Mouse (Mus musculus) limb, embryonic 11.5 days (tissue): ENCODE measurements around the gene Gm11938. TPM values are rescaled to one million over a fixed set of nuclear protein-coding genes. Genes with fewer than 3 reads are reported as not detected.
A peak's percentile ranks its signal among the peaks of the same experiment; 100 is the strongest.
"Not testable (repeated sequence)": the region's sequence is repeated elsewhere in the genome, so short reads cannot be mapped to it uniquely, and the experiment has no call there.

Experiments
- ATAC-seq: fragments of 200-750 bp; cut with Nextera tagmentation; 2 replicates; pipeline ENCODE4 v1.8.0; 2017; ENCODE audit warnings: low read depth; ENCODE audit not compliant: insufficient number of reproducible peaks, low FRiP score, low TSS enrichment
- DNase-seq: peaks from one replicate; pipeline ENCODE4 v3.0.0-alpha.2; 2015; ENCODE audit warnings: low spot score
- H3K27ac ChIP-seq: fragments of 300-500 bp; sonication (generic); replicated peaks from 2 replicates; pipeline ENCODE4 v1.5.1; 2014; ENCODE audit warnings: low read depth, mild to moderate bottlenecking, low read length
- H3K27me3 ChIP-seq: fragments of 300-500 bp; sonication (generic); 2 replicates; pipeline ENCODE4 v1.6.1; 2014; ENCODE audit warnings: mild to moderate bottlenecking, low read length, mixed read lengths; ENCODE audit not compliant: control insufficient read depth, insufficient read depth
- H3K36me3 ChIP-seq: fragments of 300-500 bp; sonication (generic); 2 replicates; pipeline ENCODE4 v1.6.1; 2014; ENCODE audit warnings: mild to moderate bottlenecking, low read length, moderate library complexity, mixed read lengths; ENCODE audit not compliant: control insufficient read depth, insufficient read depth
- H3K4me1 ChIP-seq: fragments of 300-500 bp; sonication (generic); 2 replicates; pipeline ENCODE4 v1.6.1; 2014; ENCODE audit warnings: low read length, mixed read lengths; ENCODE audit not compliant: control insufficient read depth, insufficient read depth
- H3K4me2 ChIP-seq: fragments of 300-500 bp; sonication (generic); 2 replicates; pipeline ENCODE4 v1.6.1; 2014; ENCODE audit warnings: low read depth, mild to moderate bottlenecking, moderate library complexity; ENCODE audit not compliant: severe bottlenecking
- H3K4me3 ChIP-seq: fragments of 300-500 bp; sonication (generic); 2 replicates; pipeline ENCODE4 v1.5.1; 2014; ENCODE audit warnings: low read depth, low read length
- H3K9ac ChIP-seq: fragments of 300-500 bp; sonication (generic); 2 replicates; pipeline ENCODE4 v1.6.1; 2014; ENCODE audit warnings: mild to moderate bottlenecking, low read length
- H3K9me3 ChIP-seq: fragments of 300-500 bp; sonication (generic); 2 replicates; pipeline ENCODE4 v1.6.1; 2016; ENCODE audit warnings: low read length; ENCODE audit not compliant: control insufficient read depth
- WGBS: fragments of 180-500 bp; shearing (Covaris S2); extraction: QIAGEN DNeasy Blood & Tissue Kit; methylation state at CpG from one replicate; pipeline ENCODE4 v1.1.7; 2014; 5-methylcytosine and 5-hydroxymethylcytosine counted together
- polyA plus RNA-seq: library from polyadenylated mRNA; unstranded; fragments of >200 nt; fragmentation: Nextera tagmentation; extraction: Ambion mirVana; gene quantifications from 2 replicates; pipeline ENCODE4 v1.2.1, GENCODE M21; 2014

Gm11938 gene
- polyA plus RNA-seq = not detected in 2 replicates

DNA sequence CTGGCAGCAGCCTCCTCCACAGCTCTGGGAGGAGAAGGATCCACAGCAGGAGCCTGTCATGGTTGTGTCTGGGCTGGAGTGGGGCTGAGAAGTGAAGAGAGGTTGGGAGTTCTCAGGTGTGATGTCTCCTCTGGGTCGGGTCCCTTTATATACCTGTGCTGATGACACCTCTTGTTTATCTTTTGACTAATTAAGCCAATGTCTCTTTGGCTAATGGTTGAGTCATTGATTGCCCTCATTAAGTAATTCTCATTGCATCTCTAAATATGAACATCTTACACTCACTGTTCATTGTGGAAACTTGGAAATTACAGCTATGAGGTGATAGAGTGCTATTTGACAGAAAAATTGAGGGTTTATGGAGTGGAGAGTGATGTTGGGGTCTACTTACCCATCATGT, at the start of gene Gm11938:
TSS of gene Gm11938 (minus strand) at position 101 of the 400 bp plus-strand sequence.
- H3K36me3 ChIP-seq, ATAC-seq, DNase-seq, H3K27me3 ChIP-seq, H3K9ac ChIP-seq, H3K4me3 ChIP-seq, H3K9me3 ChIP-seq, H3K27ac ChIP-seq, H3K4me1 ChIP-seq, H3K4me2 ChIP-seq: not testable (repeated sequence)
- WGBS = 45% methylated on average over 1 of the region's 1 CpGs

DNA sequence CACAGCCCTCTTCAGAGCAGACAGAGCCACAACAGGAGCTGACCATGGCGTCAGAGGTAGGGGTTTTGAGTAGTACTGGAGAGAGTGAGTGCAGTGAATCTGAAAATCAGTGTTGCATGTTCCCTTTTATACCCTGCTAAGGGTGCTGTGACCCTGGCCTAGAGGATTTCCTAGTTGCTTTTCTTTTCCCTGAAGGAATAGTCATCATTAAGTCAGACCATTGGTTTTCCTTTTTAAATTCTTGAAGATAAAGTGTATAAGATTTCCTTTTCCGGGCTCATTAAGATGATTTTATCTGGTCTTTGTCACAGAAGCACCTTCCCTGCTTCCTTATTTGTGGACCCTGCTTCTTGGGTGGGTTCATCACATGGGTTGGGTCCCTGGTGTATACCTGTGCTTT, 47.0 kb upstream of the Gm11938 start, which contains the start of gene Gm11555:
TSS of gene Gm11555 (minus strand) at position 101 of the 400 bp plus-strand sequence.
- WGBS = 83% methylated on average over 2 of the region's 2 CpGs
- DNase-seq = no peak
- no peak within 1 kb of the TSS for H3K9ac ChIP-seq

DNA sequence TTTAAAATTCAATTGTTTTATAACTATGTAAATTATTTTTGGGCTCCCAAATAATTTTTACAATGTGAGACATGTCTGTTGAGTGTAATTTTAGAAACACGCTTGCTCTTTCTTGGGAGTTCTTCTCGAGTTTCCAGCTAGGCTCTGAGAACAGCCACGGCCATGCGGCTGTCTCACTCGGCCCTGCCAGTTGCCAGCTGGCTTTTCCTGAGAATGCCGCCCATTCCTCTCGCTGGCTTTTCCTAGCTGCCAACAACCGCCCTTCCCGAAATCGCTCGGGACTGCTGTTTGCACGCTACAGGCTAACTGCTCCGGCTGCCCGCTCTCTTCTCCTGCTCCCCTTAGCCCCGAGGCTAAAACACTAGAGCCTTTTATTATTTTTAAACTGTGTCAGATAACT, 43.3 kb upstream of the Gm11938 start:
- WGBS = 83% methylated on average over 15 of the region's 15 CpGs
- no peak for DNase-seq
- ATAC-seq = no peak
- no peaks in the 10 kb centered on the region for H3K9me3 ChIP-seq
- no peaks in the 10 kb centered on the region for H3K4me1 ChIP-seq
- no peak overlapping the region for H3K4me2 ChIP-seq
- no peaks in the 10 kb centered on the region for H3K36me3 ChIP-seq
- H3K4me3 ChIP-seq = no peak overlapping the region
- H3K9ac ChIP-seq = no peak overlapping the region
- H3K27me3 ChIP-seq = no peaks in the 10 kb centered on the region
- H3K27ac ChIP-seq = no peak overlapping the region

More for the DNA sequence above, 47.0 kb upstream of the Gm11938 start, which contains the start of gene Gm11555:
- Histone ChIP-seq H3K27ac (no peak within 1 kb of the TSS), H3K4me2 (no peak within 1 kb of the TSS), H3K9me3 (no peaks in the 10 kb centered on the region), H3K36me3 (no peaks in the 10 kb centered on the region), H3K27me3 (no peaks in the 10 kb centered on the region), H3K4me3 (no peak within 1 kb of the TSS), H3K4me1 (no peaks in the 10 kb centered on the region)
- no peak for ATAC-seq

DNA sequence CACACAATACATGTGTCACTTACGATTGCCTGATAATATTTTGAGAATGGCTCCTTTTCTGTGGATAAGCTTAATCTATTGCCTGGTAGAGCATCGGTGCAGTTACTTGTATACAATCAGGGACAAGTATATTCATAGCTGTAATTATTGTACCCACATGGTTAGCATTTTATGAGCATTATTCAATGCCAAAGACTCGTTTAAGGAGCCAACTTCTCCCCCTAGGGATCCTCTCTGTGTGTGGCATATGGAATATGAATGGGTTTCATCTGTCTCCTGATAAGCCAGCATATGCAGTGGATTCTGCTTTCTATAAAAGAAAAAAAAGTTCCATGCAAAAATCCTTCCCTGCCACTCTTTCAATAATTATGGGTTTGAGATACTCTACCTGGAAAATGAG, 41.2 kb upstream of the Gm11938 start:
- no peak overlapping the region for H3K9ac ChIP-seq
- H3K27ac ChIP-seq = no peak overlapping the region
- DNase-seq (no peak), ATAC-seq (no peak)
- no peak overlapping the region for H3K4me2 ChIP-seq
- 74% methylated on average over 3 of the region's 3 CpGs for WGBS
- H3K9me3 ChIP-seq = no peaks in the 10 kb centered on the region
- H3K4me1 ChIP-seq = no peaks in the 10 kb centered on the region
- H3K4me3 ChIP-seq = no peak overlapping the region
- no peaks in the 10 kb centered on the region for H3K27me3 ChIP-seq
- no peaks in the 10 kb centered on the region for H3K36me3 ChIP-seq

DNA sequence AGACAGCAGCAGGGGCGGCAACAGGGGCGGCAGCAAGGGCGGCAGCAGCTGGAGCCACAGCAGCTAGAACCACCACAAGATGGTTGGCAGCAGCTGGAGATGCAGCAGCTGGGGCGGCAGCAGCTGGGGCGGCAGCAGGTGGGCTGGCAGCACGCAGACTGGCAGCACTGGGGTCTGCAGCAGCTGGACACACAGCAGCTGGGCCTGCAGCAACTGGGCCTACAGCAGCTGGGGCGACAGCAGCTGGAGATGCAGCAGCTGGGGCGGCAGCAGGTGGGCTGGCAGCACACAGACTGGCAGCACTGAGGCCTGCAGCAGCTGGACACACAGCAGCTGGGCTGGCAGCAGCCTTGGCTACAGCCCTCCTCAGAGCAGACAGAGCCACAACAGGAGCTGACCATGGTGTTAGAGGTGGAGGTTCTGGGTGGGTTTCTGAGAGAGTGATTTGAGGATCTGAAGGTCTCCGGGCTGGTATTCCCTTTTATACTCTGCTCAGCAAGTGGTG, 40.6 kb upstream of the Gm11938 start, which contains the start of gene Krtap4-7:
TSS of gene Krtap4-7 (minus strand) at position 455 of the 505 bp plus-strand sequence.
- not testable (repeated sequence) for H3K4me3 ChIP-seq, ATAC-seq, DNase-seq, H3K9ac ChIP-seq, H3K27me3 ChIP-seq, H3K9me3 ChIP-seq, H3K4me2 ChIP-seq, H3K36me3 ChIP-seq, H3K4me1 ChIP-seq, H3K27ac ChIP-seq
- 83% methylated on average over 9 of the region's 9 CpGs for WGBS

DNA sequence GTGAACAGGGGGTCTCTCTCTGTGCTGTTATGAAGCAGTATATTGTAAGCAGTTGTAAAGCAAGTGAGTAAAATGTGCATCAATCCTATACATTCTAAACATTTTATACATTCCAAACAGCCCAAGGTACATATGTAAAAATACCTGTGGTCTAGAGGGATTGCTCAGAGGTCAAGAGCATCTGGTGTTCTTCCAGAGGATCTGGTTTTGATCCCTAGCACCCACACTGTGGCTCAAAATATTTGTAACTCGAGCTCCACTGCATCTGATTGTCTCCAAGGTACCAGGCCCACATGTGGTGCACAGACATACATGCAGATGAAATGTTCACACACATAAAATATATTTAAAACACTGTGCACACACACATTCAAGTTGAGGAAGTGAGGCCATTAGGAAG, 37.8 kb upstream of the Gm11938 start:
- ATAC-seq = no peak
- Histone ChIP-seq H3K36me3 (no peaks in the 10 kb centered on the region), H3K27ac (no peak overlapping the region), H3K4me3 (no peak overlapping the region), H3K4me2 (no peak overlapping the region), H3K9ac (no peak overlapping the region), H3K4me1 (no peaks in the 10 kb centered on the region), H3K27me3 (no peaks in the 10 kb centered on the region), H3K9me3 (no peaks in the 10 kb centered on the region)
- 25% methylated on average over 1 of the region's 1 CpGs for WGBS
- DNase-seq = no peak

DNA sequence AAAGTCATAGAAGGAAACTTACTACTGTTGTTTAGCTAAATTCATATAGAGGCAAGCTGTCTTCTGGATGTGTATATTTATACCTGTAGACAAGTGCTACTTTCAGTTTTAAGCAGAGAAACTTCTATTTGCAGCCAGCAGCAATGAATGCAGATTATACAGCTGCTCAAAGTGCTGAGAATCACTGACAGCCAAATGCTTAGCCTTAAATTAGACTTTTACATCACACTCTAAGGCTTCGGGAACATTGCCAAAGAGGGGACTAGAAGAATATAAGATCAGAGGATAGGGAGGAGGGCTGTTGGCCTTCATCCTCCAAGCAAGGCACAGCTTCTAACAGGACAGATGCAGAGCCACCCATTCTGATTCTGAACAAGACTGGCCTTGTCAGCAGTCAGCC, 34.0 kb upstream of the Gm11938 start:
- ATAC-seq = no peak
- Histone ChIP-seq H3K9me3 (no peaks in the 10 kb centered on the region), H3K4me2 (no peak overlapping the region), H3K27ac (no peak overlapping the region), H3K27me3 (no peaks in the 10 kb centered on the region), H3K4me1 (no peaks in the 10 kb centered on the region), H3K36me3 (no peaks in the 10 kb centered on the region), H3K4me3 (no peak overlapping the region), H3K9ac (no peak overlapping the region)
- no peak for DNase-seq
- 69% methylated on average over 1 of the region's 1 CpGs for WGBS

DNA sequence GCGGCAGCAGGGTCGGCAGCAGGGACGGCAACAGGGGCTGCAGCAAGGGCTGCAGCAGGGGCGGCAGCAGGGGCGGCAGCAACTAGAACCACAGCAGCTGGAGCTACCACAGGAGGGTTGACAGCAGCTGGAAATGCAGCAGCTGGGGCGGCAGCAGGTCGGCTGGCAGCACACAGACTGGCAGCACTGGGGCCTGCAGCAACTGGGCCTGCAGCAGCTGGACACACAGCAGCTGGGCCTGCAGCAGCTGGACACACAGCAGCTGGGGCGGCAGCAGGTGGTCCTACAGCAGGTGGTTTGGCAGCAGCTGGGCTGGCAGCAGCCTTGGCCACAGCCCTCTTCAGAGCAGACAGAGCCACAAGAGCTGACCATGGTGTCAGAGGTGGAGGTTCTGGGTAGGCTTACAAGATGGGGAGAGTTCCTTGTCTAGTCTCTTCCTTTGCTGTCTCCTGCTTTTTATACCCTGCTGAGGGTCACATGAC, 31.6 kb upstream of the Gm11938 start, which contains the start of gene Krtap4-2:
TSS of gene Krtap4-2 (minus strand) at position 432 of the 482 bp plus-strand sequence.
- ATAC-seq = no peak
- H3K4me2 ChIP-seq = no peak within 1 kb of the TSS
- no peak within 1 kb of the TSS for H3K9ac ChIP-seq

DNA sequence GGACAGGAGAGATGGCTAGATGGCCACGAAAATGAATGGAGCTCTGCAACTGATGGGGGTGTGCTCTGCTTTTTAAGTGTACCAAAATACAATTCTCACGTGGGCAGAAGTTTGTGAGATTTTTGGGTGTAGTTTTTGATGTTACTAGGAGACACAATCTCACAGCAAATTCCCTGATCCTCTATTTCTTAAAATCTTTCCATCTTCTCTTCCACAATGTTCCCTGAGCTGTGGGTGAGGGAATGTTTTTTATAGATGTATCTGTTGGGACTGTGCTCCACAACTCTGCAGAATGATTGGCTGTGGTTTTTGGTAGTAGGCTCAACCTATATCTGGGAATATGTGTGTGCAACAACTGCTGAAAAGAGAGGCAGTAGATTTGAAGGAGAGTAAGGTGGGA, 30.2 kb upstream of the Gm11938 start:
- no peak overlapping the region for H3K27ac ChIP-seq
- H3K9me3 ChIP-seq = no peaks in the 10 kb centered on the region
- no peak overlapping the region for H3K4me2 ChIP-seq
- no peaks in the 10 kb centered on the region for H3K4me1 ChIP-seq
- H3K27me3 ChIP-seq = no peaks in the 10 kb centered on the region
- no peak overlapping the region for H3K4me3 ChIP-seq
- DNase-seq = no peak
- H3K9ac ChIP-seq = no peak overlapping the region
- no peak for ATAC-seq
- no peaks in the 10 kb centered on the region for H3K36me3 ChIP-seq
- 74% methylated on average over 2 of the region's 2 CpGs for WGBS

More for the DNA sequence above, 31.6 kb upstream of the Gm11938 start, which contains the start of gene Krtap4-2:
- no peak within 1 kb of the TSS for H3K27ac ChIP-seq
- no peaks in the 10 kb centered on the region for H3K9me3 ChIP-seq
- H3K4me1 ChIP-seq = no peaks in the 10 kb centered on the region
- H3K27me3 ChIP-seq = no peaks in the 10 kb centered on the region
- 34% methylated on average over 7 of the region's 8 CpGs for WGBS
- peak; percentile 22 for DNase-seq
- H3K4me3 ChIP-seq = no peak within 1 kb of the TSS
- H3K36me3 ChIP-seq = no peaks in the 10 kb centered on the region
